Mouse (Mus musculus) testis, adult 2 months (tissue): ENCODE results near the gene Hs1bp3.
A peak's percentile ranks its signal among the peaks of the same experiment; 100 is the strongest.

Source experiments
- CTCF ChIP-seq: fragments of 200-500 bp; IDR thresholded peaks from 2 replicates; pipeline ENCODE4 v1.5.1; 2012; ENCODE audit warnings: low read depth, mild to moderate bottlenecking, inconsistent platforms, low read length, moderate library complexity; ENCODE audit not compliant: control insufficient read depth, insufficient read depth, insufficient replicate concordance
- POLR2A ChIP-seq: fragments of 200-500 bp; IDR thresholded peaks from 2 replicates; pipeline ENCODE4 v1.6.1; 2012; ENCODE audit warnings: low read depth, mild to moderate bottlenecking, inconsistent platforms, low read length, moderate library complexity; ENCODE audit not compliant: control insufficient read depth

GRCm38 (mm10) chr12:8306432-8306831 lies 6.8 kb upstream of the Hs1bp3 start:
- TF ChIP-seq CTCF, result peak; percentile 70; the same call in 1 of the 2 replicates
- TF ChIP-seq POLR2A, result no peak
